Mouse (Mus musculus) hindbrain, embryonic 10.5 days (tissue): ENCODE results near the gene Dgkh. TPM values are rescaled to one million over a fixed set of nuclear protein-coding genes. Genes with fewer than 3 reads are reported as not detected.

Experiments
- DNase-seq: peaks from one replicate; pipeline ENCODE4 v3.0.0-alpha.2; 2017; ENCODE audit warnings: low spot score
- H3K27ac ChIP-seq: fragments of 300-500 bp; sonication (generic); 2 replicates; pipeline ENCODE4 v1.5.1; 2016; ENCODE audit warnings: mild to moderate bottlenecking, moderate library complexity
- H3K27me3 ChIP-seq: fragments of 300-500 bp; sonication (generic); 2 replicates; pipeline ENCODE4 v1.6.1; 2016; ENCODE audit warnings: mild to moderate bottlenecking; ENCODE audit not compliant: poor library complexity, insufficient read depth, severe bottlenecking
- H3K36me3 ChIP-seq: fragments of 300-500 bp; sonication (generic); 2 replicates; pipeline ENCODE4 v1.6.1; 2016; ENCODE audit warnings: mild to moderate bottlenecking, moderate library complexity
- H3K4me1 ChIP-seq: fragments of 300-500 bp; sonication (generic); replicated peaks from 2 replicates; pipeline ENCODE4 v1.6.1; 2016; ENCODE audit warnings: mild to moderate bottlenecking
- H3K4me3 ChIP-seq: fragments of 300-500 bp; sonication (generic); 2 replicates; pipeline ENCODE4 v1.5.1; 2016; ENCODE audit warnings: mild to moderate bottlenecking, moderate library complexity
- H3K9me3 ChIP-seq: fragments of 300-500 bp; sonication (generic); 2 replicates; pipeline ENCODE4 v1.6.1; 2016; ENCODE audit warnings: mild to moderate bottlenecking, moderate library complexity
- WGBS: fragments of 180-500 bp; shearing (Covaris S2); methylation state at CpG from one replicate; pipeline ENCODE4 v1.1.7; 2016; 5-methylcytosine and 5-hydroxymethylcytosine counted together
- polyA plus RNA-seq: library from polyadenylated mRNA; unstranded; fragments of >200 nt; fragmentation: Nextera tagmentation; extraction: Ambion mirVana; gene quantifications from 2 replicates; pipeline ENCODE4 v1.2.1, GENCODE M21; 2016

The Dgkh gene
- polyA plus RNA-seq, 1 experiment from 2014 or later, result 0.88 TPM

- peak within 1 kb of the TSS; percentile 87 for H3K4me3 ChIP-seq
Observed at GRCm38 (mm10) chr14:78536281-78537165, 196.1 kb downstream of the Dgkh start, which contains the start of gene Akap11. Gene Akap11, minus strand, starts transcription at chr14:78536808.

GRCm38 (mm10) chr14:78535366-78535765, 197.2 kb downstream of the Dgkh start:
- 61% methylated on average over 2 of the region's 2 CpGs for WGBS
- Histone ChIP-seq H3K4me1 (peaks cover 23% of the 10 kb centered on the region), H3K36me3 (no peaks in the 10 kb centered on the region), H3K27ac (peak overlapping the region; percentile 98), H3K9me3 (no peaks in the 10 kb centered on the region), H3K4me3 (peak overlapping the region; percentile 87), H3K27me3 (no peaks in the 10 kb centered on the region)
- no peak for DNase-seq

More at GRCm38 (mm10) chr14:78536281-78537165, 196.1 kb downstream of the Dgkh start, which contains the start of gene Akap11:
- no peaks in the 10 kb centered on the region for H3K36me3 ChIP-seq
- peaks cover 23% of the 10 kb centered on the region for H3K4me1 ChIP-seq
- no peaks in the 10 kb centered on the region for H3K27me3 ChIP-seq
- peak within 1 kb of the TSS; percentile 98 for H3K27ac ChIP-seq
- under 1% methylated on average over 82 of the region's 82 CpGs for WGBS
- H3K9me3 ChIP-seq, result no peaks in the 10 kb centered on the region
- peak; percentile 96 for DNase-seq

DNA sequence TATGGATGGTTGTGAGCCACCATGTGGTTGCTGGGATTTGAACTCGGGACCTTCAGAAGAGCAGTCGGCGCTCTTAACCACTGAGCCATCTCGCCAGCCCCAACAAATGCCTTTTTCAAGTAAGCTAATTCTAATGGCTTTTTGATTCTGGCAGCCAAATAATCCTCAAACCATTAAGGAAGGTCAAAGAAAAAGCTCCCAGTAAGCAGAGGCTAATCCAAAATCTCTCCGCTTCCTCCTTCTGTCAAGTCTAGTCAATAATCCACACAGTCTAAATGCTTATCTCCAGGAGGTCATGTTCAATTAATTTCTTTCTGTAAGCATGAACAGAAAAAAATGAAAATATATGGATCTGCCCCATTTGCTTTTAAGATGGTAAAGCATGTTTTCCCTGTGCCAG, 197.9 kb downstream of the Dgkh start:
- no peak overlapping the region for H3K4me3 ChIP-seq
- H3K4me1 ChIP-seq, result peaks cover 23% of the 10 kb centered on the region
- no peak for DNase-seq
- 95% methylated on average over 5 of the region's 5 CpGs for WGBS
- H3K9me3 ChIP-seq, result no peaks in the 10 kb centered on the region
- no peak overlapping the region for H3K27ac ChIP-seq
- H3K27me3 ChIP-seq, result no peaks in the 10 kb centered on the region
- no peaks in the 10 kb centered on the region for H3K36me3 ChIP-seq

- WGBS, result 89% methylated on average over 3 of the region's 3 CpGs
- H3K4me1 ChIP-seq, result peaks cover 23% of the 10 kb centered on the region
Observed at GRCm38 (mm10) chr14:78533701-78534100, 198.9 kb downstream of the Dgkh start.

GRCm38 (mm10) chr14:78532345-78532744, 200.2 kb downstream of the Dgkh start:
- H3K27ac ChIP-seq, result no peak overlapping the region
- 96% methylated on average over 6 of the region's 6 CpGs for WGBS
- H3K9me3 ChIP-seq, result no peaks in the 10 kb centered on the region
- no peak for DNase-seq
- no peaks in the 10 kb centered on the region for H3K36me3 ChIP-seq
- H3K4me3 ChIP-seq, result no peak overlapping the region
- no peaks in the 10 kb centered on the region for H3K27me3 ChIP-seq
- H3K4me1 ChIP-seq, result peaks cover 15% of the 10 kb centered on the region

More at GRCm38 (mm10) chr14:78533701-78534100, 198.9 kb downstream of the Dgkh start:
- no peak for DNase-seq
- Histone ChIP-seq H3K27ac (no peak overlapping the region), H3K27me3 (no peaks in the 10 kb centered on the region), H3K4me3 (no peak overlapping the region), H3K9me3 (no peaks in the 10 kb centered on the region), H3K36me3 (no peaks in the 10 kb centered on the region)

DNA sequence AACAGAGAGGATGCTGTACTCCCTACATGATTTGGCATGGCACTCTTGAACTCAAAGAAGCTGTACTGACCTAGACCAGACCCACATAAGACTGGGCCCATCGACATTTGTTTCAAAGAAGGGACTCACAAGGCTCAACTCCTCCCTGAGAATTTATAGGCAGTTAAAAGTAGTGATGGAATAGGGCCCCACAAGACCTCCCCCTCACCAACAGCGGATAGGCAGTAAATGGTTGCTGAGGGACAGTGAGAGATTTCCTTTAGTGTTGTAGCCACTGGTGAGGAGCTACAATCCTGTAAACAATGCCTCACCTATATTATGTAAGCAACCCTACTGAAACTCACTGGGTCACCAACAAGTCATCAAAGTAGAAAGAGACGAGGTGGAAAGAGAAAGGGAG, 202.3 kb downstream of the Dgkh start:
- no peaks in the 10 kb centered on the region for H3K27me3 ChIP-seq
- H3K4me3 ChIP-seq, result no peak overlapping the region
- peaks cover 13% of the 10 kb centered on the region for H3K4me1 ChIP-seq
- H3K27ac ChIP-seq, result no peak overlapping the region
- H3K9me3 ChIP-seq, result no peaks in the 10 kb centered on the region
- WGBS, result 82% methylated on average over 3 of the region's 3 CpGs
- DNase-seq, result no peak
- H3K36me3 ChIP-seq, result 0 out of 2 replicates have a peak, but pooled peaks cover 7% of the 10 kb centered on the region

DNA sequence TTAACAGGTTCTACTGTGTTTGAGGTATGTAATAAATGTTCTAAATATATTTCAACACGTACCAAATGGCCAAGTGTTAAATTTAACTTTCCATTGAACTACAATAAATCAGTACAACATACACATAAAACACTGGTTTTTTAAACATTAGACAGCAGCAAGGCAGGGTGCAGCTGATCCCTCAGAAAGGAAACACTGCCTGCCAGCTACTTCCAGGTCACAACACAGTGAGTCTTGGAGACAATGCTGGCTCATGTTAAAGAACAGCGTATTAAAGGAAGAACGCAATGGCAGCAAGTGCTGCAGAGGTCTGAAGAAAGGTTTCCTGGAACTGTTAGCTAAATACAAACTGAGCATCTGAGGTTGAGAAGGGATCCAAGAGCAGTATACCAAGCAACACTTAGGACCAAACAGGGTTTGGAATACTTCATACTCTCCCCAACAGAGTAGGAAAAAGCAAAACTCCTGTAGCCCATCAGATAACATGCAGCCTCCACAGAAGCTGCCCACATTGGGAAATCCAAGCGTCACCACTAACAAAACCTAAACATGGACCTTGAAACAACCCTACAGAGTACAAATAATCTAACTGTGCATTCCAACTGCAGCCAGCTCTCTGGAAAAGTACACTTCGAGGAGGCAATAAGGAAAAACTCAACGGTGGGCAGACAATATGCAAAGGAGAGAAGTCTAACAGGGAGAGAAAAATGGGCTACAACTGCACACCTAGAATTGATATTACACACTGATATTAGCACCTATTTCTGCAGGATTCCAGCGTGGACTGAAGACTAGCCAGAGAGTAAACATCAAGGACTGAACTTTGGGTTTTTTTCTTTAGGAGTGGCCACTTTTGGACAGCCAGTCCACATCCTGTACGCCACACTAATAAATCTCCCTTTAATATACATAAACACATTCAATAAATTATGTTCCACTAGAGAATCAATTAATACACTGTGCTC, 203.8 kb downstream of the Dgkh start:
- 89% methylated on average over 8 of the region's 8 CpGs for WGBS
- H3K36me3 ChIP-seq, result 0 out of 2 replicates have a peak, but pooled peaks cover 8% of the 10 kb centered on the region

DNA sequence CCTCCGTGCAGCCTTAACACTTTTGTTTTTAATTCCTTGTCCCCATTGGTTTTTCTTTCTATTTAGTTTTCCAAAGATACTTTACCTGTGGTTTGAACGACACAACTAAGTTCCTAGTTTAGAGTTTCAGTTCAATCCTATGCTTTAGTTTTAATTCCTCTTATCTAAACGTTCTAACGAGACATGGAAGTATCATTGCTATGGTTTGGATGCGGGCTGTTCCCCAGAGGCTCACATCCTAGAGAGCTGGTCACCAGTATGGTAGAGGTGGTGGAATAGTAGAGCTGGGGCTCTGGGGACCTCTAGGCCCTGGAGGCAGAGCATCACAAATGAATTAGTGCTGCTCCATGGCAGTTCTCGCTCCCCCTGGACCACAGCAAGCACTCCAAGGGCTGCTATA, 205.7 kb downstream of the Dgkh start:
- DNase-seq, result no peak
- 76% methylated on average over 6 of the region's 6 CpGs for WGBS
- Histone ChIP-seq H3K4me3 (no peak overlapping the region), H3K27ac (no peak overlapping the region), H3K9me3 (no peaks in the 10 kb centered on the region), H3K36me3 (peaks cover 11% of the 10 kb centered on the region), H3K4me1 (peaks cover 9% of the 10 kb centered on the region; the same call in 1 of the 2 replicates), H3K27me3 (no peaks in the 10 kb centered on the region)

More for the DNA sequence above, 203.8 kb downstream of the Dgkh start:
- Histone ChIP-seq H3K27ac (no peak overlapping the region), H3K27me3 (no peaks in the 10 kb centered on the region), H3K9me3 (no peaks in the 10 kb centered on the region), H3K4me1 (peaks cover 9% of the 10 kb centered on the region; the same call in 1 of the 2 replicates), H3K4me3 (no peak overlapping the region)
- no peak for DNase-seq

GRCm38 (mm10) chr14:78526475-78526874, 206.1 kb downstream of the Dgkh start:
- DNase-seq, result no peak
- H3K9me3 ChIP-seq, result no peaks in the 10 kb centered on the region
- H3K4me3 ChIP-seq, result no peak overlapping the region
- peaks cover 15% of the 10 kb centered on the region for H3K36me3 ChIP-seq
- WGBS, result 77% methylated on average over 3 of the region's 3 CpGs
- no peaks in the 10 kb centered on the region for H3K27me3 ChIP-seq
- no peak overlapping the region for H3K27ac ChIP-seq
- H3K4me1 ChIP-seq, result peaks cover 9% of the 10 kb centered on the region; the same call in 1 of the 2 replicates

DNA sequence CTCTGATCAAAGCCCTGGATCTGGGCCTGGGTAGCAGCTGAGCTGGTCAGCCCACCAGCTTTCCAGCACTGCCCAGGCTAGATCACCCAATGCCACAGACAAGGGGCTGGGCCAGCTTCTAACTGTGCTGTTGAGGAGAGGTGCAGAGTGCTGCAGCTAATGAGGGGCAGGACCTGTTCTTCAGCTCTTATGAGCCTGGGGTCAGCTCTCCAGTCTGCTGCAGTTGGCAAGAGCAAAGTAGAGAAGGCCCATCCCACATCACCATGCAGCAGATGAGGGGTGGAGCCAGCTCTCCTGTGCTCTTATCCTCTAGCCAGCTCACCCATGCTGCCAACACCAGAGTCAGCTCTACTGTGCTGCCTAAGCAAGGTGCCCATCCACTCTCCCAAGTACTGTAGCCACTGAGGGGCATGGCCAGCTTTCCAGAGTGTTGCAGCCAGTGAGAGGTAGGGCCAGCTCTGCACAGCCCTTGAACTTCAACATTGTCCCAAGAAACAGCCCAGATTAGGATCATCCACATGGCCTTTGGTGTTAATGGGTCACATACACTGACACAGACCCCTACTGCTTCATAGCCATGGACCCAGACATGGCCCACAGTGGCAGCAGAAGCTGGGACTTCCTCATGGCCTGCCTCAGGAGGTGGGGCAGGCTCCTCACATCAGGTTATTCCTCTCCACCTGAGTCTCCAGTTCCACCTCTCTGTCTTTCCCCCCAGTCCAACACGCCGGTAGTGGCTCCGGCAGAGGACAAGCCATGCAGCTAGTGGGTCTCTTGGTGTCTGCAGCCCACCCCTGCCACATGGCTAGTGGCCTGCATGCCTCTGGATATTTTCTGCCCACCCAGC, 206.7 kb downstream of the Dgkh start:
- WGBS, result 98% methylated on average over 3 of the region's 3 CpGs
- no peak overlapping the region for H3K4me3 ChIP-seq
- peaks cover 16% of the 10 kb centered on the region for H3K36me3 ChIP-seq
- H3K9me3 ChIP-seq, result no peaks in the 10 kb centered on the region
- H3K4me1 ChIP-seq, result peaks cover 9% of the 10 kb centered on the region; the same call in 1 of the 2 replicates
- H3K27ac ChIP-seq, result no peak overlapping the region
- H3K27me3 ChIP-seq, result no peaks in the 10 kb centered on the region
- no peak for DNase-seq

GRCm38 (mm10) chr14:78525059-78525458, 207.5 kb downstream of the Dgkh start:
- WGBS, result 88% methylated on average over 2 of the region's 2 CpGs
- H3K27ac ChIP-seq, result no peak overlapping the region
- no peak for DNase-seq
- no peak overlapping the region for H3K4me3 ChIP-seq
- H3K9me3 ChIP-seq, result no peaks in the 10 kb centered on the region
- no peaks in the 10 kb centered on the region for H3K27me3 ChIP-seq
- H3K36me3 ChIP-seq, result peaks cover 23% of the 10 kb centered on the region
- peaks cover 9% of the 10 kb centered on the region; the same call in 1 of the 2 replicates for H3K4me1 ChIP-seq

GRCm38 (mm10) chr14:78510713-78511112, 221.9 kb downstream of the Dgkh start:
- no peak for DNase-seq
- Histone ChIP-seq H3K27me3 (no peaks in the 10 kb centered on the region), H3K4me3 (no peak overlapping the region), H3K27ac (no peak overlapping the region), H3K9me3 (no peaks in the 10 kb centered on the region), H3K4me1 (no peaks in the 10 kb centered on the region), H3K36me3 (peaks cover 92% of the 10 kb centered on the region)
- 84% methylated on average over 9 of the region's 9 CpGs for WGBS
